Mouse (Mus musculus) kidney, embryonic 16.5 days (tissue): ENCODE measurements around the gene Mapk3. TPM values are rescaled to one million over a fixed set of nuclear protein-coding genes. Genes with fewer than 3 reads are reported as not detected.
"Not testable (repeated sequence)": the region's sequence is repeated elsewhere in the genome, so short reads cannot be mapped to it uniquely, and the experiment has no call there.

Experiments used
- ATAC-seq: fragments of 200-750 bp; cut with Nextera tagmentation; 2 replicates; pipeline ENCODE4 v1.8.0; 2017; ENCODE audit warnings: moderate TSS enrichment; ENCODE audit not compliant: low FRiP score, low TSS enrichment
- H3K27ac ChIP-seq: fragments of 300-500 bp; sonication (generic); 2 replicates; pipeline ENCODE4 v1.5.1; 2014; ENCODE audit warnings: low read length
- H3K27me3 ChIP-seq: fragments of 300-500 bp; sonication (generic); 2 replicates; pipeline ENCODE4 v1.6.1; 2014; ENCODE audit warnings: low read length, control low read depth, mixed read lengths; ENCODE audit not compliant: insufficient read depth
- H3K36me3 ChIP-seq: fragments of 300-500 bp; sonication (generic); 2 replicates; pipeline ENCODE4 v1.6.1; 2014; ENCODE audit warnings: low read length, control low read depth, mixed read lengths; ENCODE audit not compliant: insufficient read depth
- H3K4me1 ChIP-seq: fragments of 300-500 bp; sonication (generic); 2 replicates; pipeline ENCODE4 v1.6.1; 2014; ENCODE audit warnings: low read length, control low read depth, mixed read lengths; ENCODE audit not compliant: insufficient read depth
- H3K4me2 ChIP-seq: fragments of 300-500 bp; sonication (generic); replicated peaks from 2 replicates; pipeline ENCODE4 v1.6.1; 2014; ENCODE audit warnings: low read depth, low read length
- H3K4me3 ChIP-seq: fragments of 300-500 bp; sonication (generic); 2 replicates; pipeline ENCODE4 v1.5.1; 2014; ENCODE audit warnings: mild to moderate bottlenecking, low read length
- H3K9ac ChIP-seq: fragments of 300-500 bp; sonication (generic); replicated peaks from 2 replicates; pipeline ENCODE4 v1.6.1; 2014; ENCODE audit warnings: low read length
- H3K9me3 ChIP-seq: fragments of 300-500 bp; sonication (generic); 2 replicates; pipeline ENCODE4 v1.6.1; 2016; ENCODE audit warnings: low read length, control low read depth
- WGBS: fragments of 180-500 bp; shearing (Covaris S2); extraction: QIAGEN DNeasy Blood & Tissue Kit; methylation state at CpG from one replicate; pipeline ENCODE4 v1.1.7; 2014; 5-methylcytosine and 5-hydroxymethylcytosine counted together
- polyA plus RNA-seq: library from polyadenylated mRNA; unstranded; fragments of >200 nt; fragmentation: Nextera tagmentation; extraction: Ambion mirVana; gene quantifications from 2 replicates; pipeline ENCODE4 v1.2.1, GENCODE M21; 2015

The Mapk3 gene
- polyA plus RNA-seq, 1 experiment from 2014 or later: 79.5 TPM

GRCm38 (mm10) chr7:126770784-126771183, 11.4 kb downstream of the Mapk3 start:
- Histone ChIP-seq H3K4me1 (peaks cover 1% of the 10 kb centered on the region; the same call in 1 of the 2 replicates), H3K36me3 (peaks cover 45% of the 10 kb centered on the region), H3K4me2 (no peak overlapping the region), H3K27me3 (no peaks in the 10 kb centered on the region), H3K9ac (no peak overlapping the region), H3K4me3 (no peak overlapping the region), H3K9me3 (no peaks in the 10 kb centered on the region), H3K27ac (no peak overlapping the region)
- WGBS: 84% methylated on average over 12 of the region's 12 CpGs
- no peak for ATAC-seq

GRCm38 (mm10) chr7:126773351-126773750, 13.9 kb downstream of the Mapk3 start:
- Histone ChIP-seq H3K36me3 (peaks cover 25% of the 10 kb centered on the region), H3K27me3 (no peaks in the 10 kb centered on the region)
- 57% methylated on average over 2 of the region's 2 CpGs for WGBS

DNA sequence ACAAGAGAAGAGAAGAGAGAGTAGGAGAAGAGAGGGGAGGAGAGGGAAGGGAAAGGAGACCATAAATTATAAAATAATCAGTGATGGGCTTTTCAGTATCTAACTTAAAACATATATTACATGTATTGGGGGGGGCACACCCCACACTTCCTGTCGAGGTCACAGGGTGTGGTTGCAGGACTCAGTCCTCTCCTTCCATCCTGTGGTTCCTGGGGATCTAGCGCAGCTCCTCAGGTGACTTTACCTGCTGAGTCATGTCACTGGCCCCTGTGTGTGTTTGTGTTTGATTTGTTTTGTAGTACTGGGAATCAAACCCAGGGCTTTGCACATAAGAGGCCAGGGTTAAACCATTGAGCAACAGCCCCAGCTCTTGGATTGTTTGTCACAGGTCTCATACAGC, 15.1 kb downstream of the Mapk3 start:
- peaks cover 24% of the 10 kb centered on the region for H3K4me1 ChIP-seq
- peaks cover 20% of the 10 kb centered on the region; the same call in 1 of the 2 replicates for H3K36me3 ChIP-seq
- H3K27me3 ChIP-seq: no peaks in the 10 kb centered on the region
- no peaks in the 10 kb centered on the region for H3K9me3 ChIP-seq
- no peak overlapping the region for H3K9ac ChIP-seq
- no peak overlapping the region for H3K4me2 ChIP-seq
- no peak overlapping the region for H3K4me3 ChIP-seq
- WGBS: 78% methylated on average over 2 of the region's 2 CpGs
- ATAC-seq: no peak
- no peak overlapping the region for H3K27ac ChIP-seq

More at GRCm38 (mm10) chr7:126773351-126773750, 13.9 kb downstream of the Mapk3 start:
- H3K4me2 ChIP-seq: no peak overlapping the region
- no peak for ATAC-seq
- H3K27ac ChIP-seq: no peak overlapping the region
- H3K9me3 ChIP-seq: no peaks in the 10 kb centered on the region
- H3K9ac ChIP-seq: no peak overlapping the region
- H3K4me3 ChIP-seq: no peak overlapping the region
- peaks cover 23% of the 10 kb centered on the region for H3K4me1 ChIP-seq

DNA sequence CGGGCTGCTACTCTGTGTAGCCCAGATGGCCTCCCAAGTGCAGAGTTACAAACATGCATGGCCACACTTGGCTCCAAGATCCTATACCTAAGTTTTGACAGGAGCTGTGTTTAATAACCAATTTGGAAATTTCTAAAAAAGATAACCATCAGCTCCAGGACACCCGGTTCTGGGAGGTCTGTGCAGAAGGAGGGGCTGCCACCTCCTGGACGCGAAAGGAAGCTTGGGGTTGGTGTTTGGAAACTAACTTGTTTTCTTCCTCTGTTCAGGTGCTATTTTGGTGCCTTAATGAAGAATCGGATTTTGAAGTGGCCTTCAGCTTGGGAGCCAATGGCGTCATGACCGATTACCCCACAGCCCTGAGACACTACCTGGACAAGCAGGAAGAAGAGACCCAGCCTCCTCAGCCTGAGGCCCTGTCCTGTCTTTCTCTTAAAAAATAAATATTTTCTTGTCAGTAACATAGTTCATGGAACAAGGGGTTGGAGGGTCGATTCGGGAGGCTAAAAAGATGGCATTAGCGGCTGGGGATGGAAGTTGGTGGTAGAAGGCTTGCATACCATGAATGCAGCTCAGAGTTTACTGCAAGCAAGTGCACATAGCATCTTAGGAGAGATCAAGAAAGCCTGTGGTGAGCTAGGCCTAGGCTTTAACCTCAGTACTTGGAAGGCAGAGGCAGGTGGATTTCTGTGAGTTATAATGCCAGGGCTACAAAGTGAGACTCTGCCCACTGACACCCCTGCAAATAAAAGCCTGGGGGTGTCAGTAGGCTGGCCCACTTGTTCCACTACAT, 16.0 kb downstream of the Mapk3 start:
- ATAC-seq: no peak
- H3K27ac ChIP-seq: 0 out of 2 replicates have a peak overlapping the region, but pooled peaks have one; percentile 21
- 79% methylated on average over 10 of the region's 10 CpGs for WGBS
- peaks cover 11% of the 10 kb centered on the region; the same call in 1 of the 2 replicates for H3K36me3 ChIP-seq
- no peak overlapping the region for H3K4me3 ChIP-seq
- H3K27me3 ChIP-seq: no peaks in the 10 kb centered on the region
- H3K9me3 ChIP-seq: no peaks in the 10 kb centered on the region
- peaks cover 33% of the 10 kb centered on the region for H3K4me1 ChIP-seq
- no peak overlapping the region for H3K9ac ChIP-seq
- H3K4me2 ChIP-seq: no peak overlapping the region

- WGBS: 64% methylated on average over 3 of the region's 3 CpGs
- H3K36me3 ChIP-seq: 0 out of 2 replicates have a peak, but pooled peaks cover 6% of the 10 kb centered on the region
- no peaks in the 10 kb centered on the region for H3K9me3 ChIP-seq
- peak overlapping the region; percentile 90; the same call in 1 of the 2 replicates for H3K27ac ChIP-seq
- H3K9ac ChIP-seq: no peak overlapping the region
- H3K4me3 ChIP-seq: no peak overlapping the region
- peaks cover 34% of the 10 kb centered on the region for H3K4me1 ChIP-seq
- ATAC-seq: no peak
- H3K4me2 ChIP-seq: peak overlapping the region; percentile 97
- no peaks in the 10 kb centered on the region for H3K27me3 ChIP-seq
These were observed 16.5 kb downstream of the Mapk3 start for GRCm38 (mm10) chr7:126775978-126776234.

- Histone ChIP-seq H3K36me3 (0 out of 2 replicates have a peak, but pooled peaks cover 3% of the 10 kb centered on the region), H3K4me3 (peak within 1 kb of the TSS; percentile 78), H3K27ac (peak within 1 kb of the TSS; percentile 90), H3K9me3 (no peaks in the 10 kb centered on the region), H3K27me3 (no peaks in the 10 kb centered on the region), H3K4me1 (peaks cover 41% of the 10 kb centered on the region), H3K9ac (peak within 1 kb of the TSS; percentile 93), H3K4me2 (peak within 1 kb of the TSS; percentile 97)
- peak; percentile 91 for ATAC-seq
- WGBS: 0% methylated on average over 33 of the region's 37 CpGs
These were observed 17.2 kb downstream of the Mapk3 start, which contains the start of gene Ypel3 for GRCm38 (mm10) chr7:126776598-126777057. Gene Ypel3 (plus strand): TSS chr7:126776955.

DNA sequence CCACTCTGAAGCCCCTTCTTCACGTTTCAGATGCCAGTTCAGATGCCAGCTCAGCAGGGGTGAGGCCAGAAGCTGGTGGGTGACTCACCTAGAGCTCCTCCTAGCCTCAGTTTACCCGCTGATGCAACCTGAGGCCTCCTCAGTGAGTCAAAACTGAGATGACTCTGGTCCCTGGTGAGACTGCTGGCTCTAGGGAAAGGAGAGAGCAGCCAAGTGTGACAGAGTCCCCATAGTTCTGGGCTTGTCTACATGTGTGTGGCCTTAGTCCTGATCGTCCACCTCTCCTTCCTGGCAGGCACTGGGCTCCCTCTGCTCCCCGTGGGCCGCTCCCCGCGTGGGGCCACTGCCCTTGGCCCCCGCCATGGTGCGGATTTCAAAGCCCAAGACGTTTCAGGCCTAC, 18.1 kb downstream of the Mapk3 start:
- WGBS: 30% methylated on average over 10 of the region's 10 CpGs
- no peak; the same call in 1 of the 2 replicates for ATAC-seq
- Histone ChIP-seq H3K36me3 (0 out of 2 replicates have a peak, but pooled peaks cover 3% of the 10 kb centered on the region), H3K9ac (peak overlapping the region; percentile 93), H3K27ac (peak overlapping the region; percentile 80), H3K27me3 (no peaks in the 10 kb centered on the region), H3K9me3 (no peaks in the 10 kb centered on the region), H3K4me3 (peak overlapping the region; percentile 78), H3K4me1 (peaks cover 43% of the 10 kb centered on the region), H3K4me2 (peak overlapping the region; percentile 97)

DNA sequence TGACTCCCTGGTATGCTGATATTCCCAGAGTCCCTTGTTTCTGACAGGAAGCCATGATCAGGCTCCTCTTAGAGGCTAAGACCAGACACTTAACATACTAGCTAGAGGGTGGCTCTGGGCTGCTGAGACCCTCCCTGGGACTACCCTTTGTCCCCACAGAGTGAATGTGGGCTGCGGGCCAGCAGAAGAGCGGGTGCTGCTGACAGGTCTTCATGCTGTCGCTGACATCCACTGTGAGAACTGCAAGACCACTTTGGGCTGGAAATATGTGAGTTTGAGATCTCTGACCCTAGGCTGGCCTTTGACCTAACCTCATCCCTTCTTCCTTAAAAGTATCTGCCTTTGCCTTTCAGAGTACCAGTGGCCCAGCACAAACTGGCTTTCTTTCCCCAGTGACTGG, 18.7 kb downstream of the Mapk3 start:
- Histone ChIP-seq H3K4me1 (peaks cover 43% of the 10 kb centered on the region), H3K36me3 (0 out of 2 replicates have a peak, but pooled peaks cover 3% of the 10 kb centered on the region), H3K9ac (peak overlapping the region; percentile 93; the same call in 1 of the 2 replicates), H3K9me3 (no peaks in the 10 kb centered on the region), H3K27ac (no peak overlapping the region), H3K4me2 (peak overlapping the region; percentile 97), H3K4me3 (no peak overlapping the region), H3K27me3 (no peaks in the 10 kb centered on the region)
- WGBS: 89% methylated on average over 3 of the region's 3 CpGs
- no peak for ATAC-seq

DNA sequence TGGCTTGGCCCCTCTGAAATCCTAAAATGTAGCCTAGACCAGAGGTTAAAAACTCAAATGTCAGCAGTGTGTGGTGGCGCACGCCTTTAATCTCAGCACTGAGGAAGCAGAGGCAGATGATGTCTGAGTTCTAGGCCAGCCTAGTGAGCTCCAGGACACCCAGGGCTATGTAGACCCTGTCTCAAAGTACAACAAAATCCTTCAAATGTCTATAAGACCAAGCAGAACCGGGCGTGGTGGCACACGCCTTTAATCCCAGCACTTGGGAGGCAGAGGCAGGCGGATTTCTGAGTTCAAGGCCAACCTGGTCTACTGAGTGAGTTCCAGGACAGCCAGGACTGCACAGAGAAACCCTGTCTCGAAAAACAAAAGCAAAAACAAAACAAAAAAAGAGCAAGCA, 19.7 kb downstream of the Mapk3 start:
- peaks cover 43% of the 10 kb centered on the region for H3K4me1 ChIP-seq

More for the DNA sequence above, 19.7 kb downstream of the Mapk3 start:
- WGBS: 95% methylated on average over 7 of the region's 7 CpGs
- H3K27me3 ChIP-seq, H3K9me3 ChIP-seq, H3K4me2 ChIP-seq, ATAC-seq, H3K9ac ChIP-seq, H3K36me3 ChIP-seq, H3K27ac ChIP-seq, H3K4me3 ChIP-seq: not testable (repeated sequence)
